Mouse (Mus musculus) liver, postnatal 0 days (tissue): ENCODE results near the gene Alkbh6.

ENCODE experiments used
- CTCF ChIP-seq: sonication (generic); IDR thresholded peaks from 2 replicates; pipeline ENCODE4 v1.5.1; 2016; ENCODE audit warnings: antibody characterized with exemption, low read depth
- EP300 ChIP-seq: IDR thresholded peaks from 2 replicates; pipeline ENCODE4 v1.6.1; 2016; ENCODE audit warnings: antibody characterized with exemption, low read depth, mild to moderate bottlenecking

DNA sequence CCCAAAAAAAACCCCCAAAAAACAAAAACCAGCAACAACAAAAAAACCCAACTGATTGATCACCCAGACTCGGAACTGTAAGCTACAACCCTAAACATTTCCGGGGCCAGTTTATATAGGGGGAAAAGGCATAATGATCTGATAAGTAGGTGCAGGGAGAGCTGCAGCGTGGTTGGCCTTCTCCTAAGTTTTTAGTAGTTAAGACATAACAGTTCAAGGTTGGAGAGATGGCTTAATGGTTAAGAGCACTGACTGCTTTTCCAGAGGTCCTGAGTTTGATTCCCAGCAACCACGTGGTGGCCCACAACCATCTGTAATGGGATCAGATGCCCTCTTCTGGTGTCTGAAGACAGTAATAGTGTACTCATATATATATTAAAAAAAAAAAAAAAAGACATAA is 27.0 kb upstream of the Alkbh6 start:
- TF ChIP-seq CTCF: no peak
- no peak for TF ChIP-seq EP300
